9 mouse cellular contexts compared by ENCODE assay signal in genomic region chr7:43713741-43714351, GRCm38 (mm10). TPM values are rescaled to one million over a fixed set of nuclear protein-coding genes. Genes with fewer than 3 reads are reported as not detected.
A peak's percentile ranks its signal among the peaks of the same experiment; 100 is the strongest.
DNase-seq lines count a peak whose midpoint lies in the region; ATAC-seq and TF ChIP-seq lines count a peak whose summit lies in the region.
"Had no signal": no experiment of that assay in that cellular context is flagged by ENCODE, and none has a peak within 500 bp of the region (broad histone marks: within the 10 kb centered on the region; RNA-seq: fewer than 3 reads in every experiment).

No protein-coding gene starts in this region.

- no peaks in the 10 kb centered on the region for H3K9me3 ChIP-seq in liver, embryonic 12.5 days (replicated peaks)
- no peaks in the 10 kb centered on the region for H3K9me3 ChIP-seq in liver, postnatal 0 days (ENCODE audit: low read length)
- no peaks in the 10 kb centered on the region for H3K9me3 ChIP-seq in lung, embryonic 14.5 days (ENCODE audit: low read depth, low read length)
- H3K9me3 ChIP-seq in stomach, embryonic 16.5 days (replicated peaks; ENCODE audit: control insufficient read depth, low read length), result no peaks in the 10 kb centered on the region
- H3K9me3 ChIP-seq: hindbrain, embryonic 15.5 days had no signal

- TF ChIP-seq EP300 in liver, postnatal 0 days (IDR thresholded peaks at IDR 0.05; ENCODE audit: low read depth), result no peak

- DNase-seq in embryo, embryonic 10 days (ENCODE audit: low spot score), result peak; percentile 3
- DNase-seq in embryo, embryonic 9.5 days (ENCODE audit: extremely low spot score), result no peak
- DNase-seq in liver, postnatal 0 days, result no peak
- DNase-seq in lung, embryonic 14.5 days, result peak; percentile 37
- DNase-seq in cerebellum, postnatal 25 days, result no peak
- no peak for DNase-seq in MN1 (ENCODE audit: low spot score)

- WGBS in liver, embryonic 12.5 days (ENCODE audit: insufficient replicate concordance), result 9% methylated on average over 19 of the region's 19 CpGs
- WGBS in liver, postnatal 0 days (ENCODE audit: insufficient replicate concordance), result 9% methylated on average over 19 of the region's 19 CpGs
- WGBS in lung, embryonic 14.5 days, result 5% methylated on average over 19 of the region's 19 CpGs
- WGBS in stomach, embryonic 16.5 days, result 9% methylated on average over 19 of the region's 19 CpGs

- peak overlapping the region; percentile 27; the same call in 1 of the 2 replicates for H3K4me2 ChIP-seq in liver, embryonic 12.5 days
- H3K4me2 ChIP-seq in liver, postnatal 0 days (ENCODE audit: low read depth, low read length), result no peak overlapping the region
- peak overlapping the region; percentile 48 for H3K4me2 ChIP-seq in lung, embryonic 14.5 days
- peak overlapping the region; percentile 19; the same call in 1 of the 2 replicates for H3K4me2 ChIP-seq in stomach, embryonic 16.5 days (ENCODE audit: low read depth, low read length)
- H3K4me2 ChIP-seq: hindbrain, embryonic 15.5 days had no signal

- H3K27ac ChIP-seq in liver, embryonic 12.5 days, result no peak overlapping the region
- H3K27ac ChIP-seq in liver, postnatal 0 days (ENCODE audit: low read depth), result no peak overlapping the region
- H3K27ac ChIP-seq in lung, embryonic 14.5 days (ENCODE audit: low read depth), result peak overlapping the region; percentile 36; the same call in 1 of the 2 replicates
- no peak overlapping the region for H3K27ac ChIP-seq in stomach, embryonic 16.5 days (ENCODE audit: low read length)
- H3K27ac ChIP-seq: hindbrain, embryonic 15.5 days had no signal

- H3K27me3 ChIP-seq in liver, embryonic 12.5 days (replicated peaks), result peaks cover 12% of the 10 kb centered on the region; the same call in 1 of the 2 replicates
- 0 out of 2 replicates have a peak, but pooled peaks cover 5% of the 10 kb centered on the region for H3K27me3 ChIP-seq in liver, postnatal 0 days (ENCODE audit: insufficient read depth, low read length)
- no peaks in the 10 kb centered on the region for H3K27me3 ChIP-seq in lung, embryonic 14.5 days (ENCODE audit: insufficient read depth, low read length)
- H3K27me3 ChIP-seq in stomach, embryonic 16.5 days (ENCODE audit: control insufficient read depth, insufficient read depth, low read length), result no peaks in the 10 kb centered on the region
- H3K27me3 ChIP-seq: hindbrain, embryonic 15.5 days had no signal

- H3K4me1 ChIP-seq in liver, embryonic 12.5 days, result 0 out of 2 replicates have a peak, but pooled peaks cover 4% of the 10 kb centered on the region
- no peaks in the 10 kb centered on the region for H3K4me1 ChIP-seq in liver, postnatal 0 days (ENCODE audit: insufficient read depth)
- no peaks in the 10 kb centered on the region for H3K4me1 ChIP-seq in lung, embryonic 14.5 days (ENCODE audit: insufficient read depth)
- H3K4me1 ChIP-seq in stomach, embryonic 16.5 days (ENCODE audit: control insufficient read depth, insufficient read depth, low read length), result no peaks in the 10 kb centered on the region
- H3K4me1 ChIP-seq: hindbrain, embryonic 15.5 days had no signal

- H3K4me3 ChIP-seq in liver, embryonic 12.5 days, result no peak overlapping the region
- no peak overlapping the region for H3K4me3 ChIP-seq in liver, postnatal 0 days (ENCODE audit: low read depth, low read length)
- no peak overlapping the region for H3K4me3 ChIP-seq in lung, embryonic 14.5 days (ENCODE audit: low read depth, low read length)
- no peak overlapping the region for H3K4me3 ChIP-seq in stomach, embryonic 16.5 days (replicated peaks; ENCODE audit: low read length)
- H3K4me3 ChIP-seq: hindbrain, embryonic 15.5 days had no signal

- ATAC-seq in liver, embryonic 12.5 days, result no peak
- ATAC-seq in liver, postnatal 0 days, result no peak
- peak; percentile 54; the same call in 1 of the 2 replicates for ATAC-seq in lung, embryonic 14.5 days (ENCODE audit: insufficient read depth)
- no peak for ATAC-seq in stomach, embryonic 16.5 days (ENCODE audit: insufficient read depth, low FRiP score)

- TF ChIP-seq CTCF in liver, postnatal 0 days (IDR thresholded peaks at IDR 0.05; ENCODE audit: low read depth), result no peak
- 0 out of 2 replicates have a peak, but pooled peaks have one; percentile 3 for TF ChIP-seq CTCF in lung, embryonic 14.5 days (IDR thresholded peaks at IDR 0.05; ENCODE audit: low read depth)

- H3K9ac ChIP-seq in liver, embryonic 12.5 days, result no peak overlapping the region
- no peak overlapping the region for H3K9ac ChIP-seq in liver, postnatal 0 days (replicated peaks)
- H3K9ac ChIP-seq in lung, embryonic 14.5 days, result no peak overlapping the region
- no peak overlapping the region for H3K9ac ChIP-seq in stomach, embryonic 16.5 days (ENCODE audit: low read length)
- H3K9ac ChIP-seq: hindbrain, embryonic 15.5 days had no signal

- no peaks in the 10 kb centered on the region for H3K36me3 ChIP-seq in liver, embryonic 12.5 days
- no peaks in the 10 kb centered on the region for H3K36me3 ChIP-seq in liver, postnatal 0 days (replicated peaks; ENCODE audit: insufficient read depth, low read length)
- no peaks in the 10 kb centered on the region for H3K36me3 ChIP-seq in lung, embryonic 14.5 days (ENCODE audit: insufficient read depth)
- no peaks in the 10 kb centered on the region for H3K36me3 ChIP-seq in stomach, embryonic 16.5 days (ENCODE audit: control insufficient read depth, insufficient read depth, low read length)
- H3K36me3 ChIP-seq: hindbrain, embryonic 15.5 days had no signal

RNA-seq across cellular contexts. Expression of gene Klk13, which starts 1.5 kb away (rescaled TPM):
- 0.10 and 0.27 TPM in 2 replicates for polyA plus RNA-seq in liver, embryonic 12.5 days (2016; fragmentation: Nextera tagmentation; extraction: Ambion mirVana)
- polyA plus RNA-seq in liver, postnatal 0 days (2015; fragmentation: Nextera tagmentation; extraction: Ambion mirVana), result not detected in 2 replicates
- polyA plus RNA-seq in lung, embryonic 14.5 days (2014; fragmentation: Nextera tagmentation; extraction: Ambion mirVana), result 1.3 and 1.7 TPM in 2 replicates
- 17.6 and 46.1 TPM in 2 replicates for polyA plus RNA-seq in stomach, embryonic 16.5 days (2015; fragmentation: Nextera tagmentation; extraction: Ambion mirVana)

RNA-seq across cellular contexts. Expression of gene Klk14, which starts 23.6 kb away (rescaled TPM):
- polyA plus RNA-seq in liver, embryonic 12.5 days (2016; fragmentation: Nextera tagmentation; extraction: Ambion mirVana), result not detected in 2 replicates
- polyA plus RNA-seq in liver, postnatal 0 days (2015; fragmentation: Nextera tagmentation; extraction: Ambion mirVana), result not detected in 2 replicates
- polyA plus RNA-seq in lung, embryonic 14.5 days (2014; fragmentation: Nextera tagmentation; extraction: Ambion mirVana), result not detected in 2 replicates
- 0.28 and 1.1 TPM in 2 replicates for polyA plus RNA-seq in stomach, embryonic 16.5 days (2015; fragmentation: Nextera tagmentation; extraction: Ambion mirVana)
- polyA plus RNA-seq: hindbrain, embryonic 15.5 days had no signal

RNA-seq across cellular contexts. Expression of gene Ctu1, which starts 42.0 kb away (rescaled TPM):
- 5.9 and 8.0 TPM in 2 replicates for polyA plus RNA-seq in liver, embryonic 12.5 days (2016; fragmentation: Nextera tagmentation; extraction: Ambion mirVana)
- polyA plus RNA-seq in liver, postnatal 0 days (2015; fragmentation: Nextera tagmentation; extraction: Ambion mirVana), result 3.2 and 4.5 TPM in 2 replicates
- 10.8 TPM in 2 replicates for polyA plus RNA-seq in lung, embryonic 14.5 days (2014; fragmentation: Nextera tagmentation; extraction: Ambion mirVana)
- 11.7 and 12.2 TPM in 2 replicates for polyA plus RNA-seq in stomach, embryonic 16.5 days (2015; fragmentation: Nextera tagmentation; extraction: Ambion mirVana)

RNA-seq across cellular contexts. Expression of gene Siglece, which starts 53.9 kb away (rescaled TPM):
- polyA plus RNA-seq in liver, embryonic 12.5 days (2016; fragmentation: Nextera tagmentation; extraction: Ambion mirVana), result 0.79 and 1.6 TPM in 2 replicates
- polyA plus RNA-seq in liver, postnatal 0 days (2015; fragmentation: Nextera tagmentation; extraction: Ambion mirVana), result 5.1 and 5.8 TPM in 2 replicates
- polyA plus RNA-seq in lung, embryonic 14.5 days (2014; fragmentation: Nextera tagmentation; extraction: Ambion mirVana), result 0.62 and 1.1 TPM in 2 replicates
- polyA plus RNA-seq in stomach, embryonic 16.5 days (2015; fragmentation: Nextera tagmentation; extraction: Ambion mirVana), result 2.2 and 2.6 TPM in 2 replicates

RNA-seq across cellular contexts. Expression of gene Klk12, which starts 54.9 kb away (rescaled TPM):
- not detected in 2 replicates for polyA plus RNA-seq in liver, embryonic 12.5 days (2016; fragmentation: Nextera tagmentation; extraction: Ambion mirVana)
- not detected in 2 replicates for polyA plus RNA-seq in liver, postnatal 0 days (2015; fragmentation: Nextera tagmentation; extraction: Ambion mirVana)
- polyA plus RNA-seq in lung, embryonic 14.5 days (2014; fragmentation: Nextera tagmentation; extraction: Ambion mirVana), result not detected in 2 replicates
- polyA plus RNA-seq in stomach, embryonic 16.5 days (2015; fragmentation: Nextera tagmentation; extraction: Ambion mirVana), result 7.3 and 16.2 TPM in 2 replicates
- polyA plus RNA-seq: hindbrain, embryonic 15.5 days had no signal

Comparison
In these comparisons a context has a peak if more than half of its experiments do, and no peak if none do; other contexts are left out.
1. DNase-seq: peak in embryo, embryonic 10 days (single experiment) and lung, embryonic 14.5 days (single experiment); none in embryo, embryonic 9.5 days (single experiment), liver, postnatal 0 days (single experiment), cerebellum, postnatal 25 days (0 of 2) and MN1 (single experiment).